Mouse (Mus musculus) spleen, adult 18-20 months (tissue): ENCODE measurements at regions not wholly inside any gene's neighbourhood (a gene's known extent, or its start where the extent isn't known, plus 50 kb on each side); places are given as distances from the start of the nearest gene placed in this dataset.
A peak's percentile ranks its signal among the peaks of the same experiment; 100 is the strongest.
"Not testable (repeated sequence)": the region's sequence is repeated elsewhere in the genome, so short reads cannot be mapped to it uniquely, and the experiment has no call there.

Experiments used
- DNase-seq, 2 experiments: peaks; one replicate each; pipeline ENCODE4 v3.0.0; 2022; ENCODE audit warnings: mixed read lengths in 2 of 2

DNA sequence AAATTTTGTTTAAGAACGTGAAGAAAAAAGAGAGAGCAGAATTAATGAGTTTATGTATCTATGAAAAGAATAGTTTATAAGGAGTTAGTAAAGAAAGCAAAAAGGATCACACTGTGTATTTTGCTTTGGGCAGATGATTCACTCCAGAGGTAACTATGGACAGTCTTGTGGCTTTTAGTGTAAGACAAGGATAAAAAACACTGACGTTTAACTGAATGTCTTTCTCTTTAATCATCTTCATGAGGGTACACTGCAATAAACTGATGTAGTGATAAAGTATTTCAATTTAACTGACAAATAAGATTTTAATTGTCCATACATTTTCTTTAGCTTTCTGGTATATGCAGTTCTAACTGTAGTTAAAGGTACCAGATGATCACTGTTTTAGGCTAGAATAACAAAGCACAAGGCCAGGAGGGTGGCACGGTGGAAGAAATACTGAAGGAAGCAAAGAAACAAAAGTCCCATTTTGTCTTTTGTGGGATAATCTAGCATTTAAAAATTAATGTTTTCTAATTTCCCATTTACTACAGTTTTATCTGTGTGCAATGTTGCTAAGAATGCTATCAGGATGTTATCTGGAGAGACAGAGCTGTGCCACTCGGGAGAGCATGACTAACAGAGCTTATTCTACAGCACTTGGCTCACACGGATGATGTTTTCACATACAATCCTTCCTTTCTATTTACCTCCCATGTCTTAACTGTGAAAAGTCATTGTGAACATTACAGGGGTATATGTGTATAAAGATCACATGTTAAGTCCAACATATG is 232.4 kb upstream of the Tusc1 start:
- DNase-seq = no peak

DNA sequence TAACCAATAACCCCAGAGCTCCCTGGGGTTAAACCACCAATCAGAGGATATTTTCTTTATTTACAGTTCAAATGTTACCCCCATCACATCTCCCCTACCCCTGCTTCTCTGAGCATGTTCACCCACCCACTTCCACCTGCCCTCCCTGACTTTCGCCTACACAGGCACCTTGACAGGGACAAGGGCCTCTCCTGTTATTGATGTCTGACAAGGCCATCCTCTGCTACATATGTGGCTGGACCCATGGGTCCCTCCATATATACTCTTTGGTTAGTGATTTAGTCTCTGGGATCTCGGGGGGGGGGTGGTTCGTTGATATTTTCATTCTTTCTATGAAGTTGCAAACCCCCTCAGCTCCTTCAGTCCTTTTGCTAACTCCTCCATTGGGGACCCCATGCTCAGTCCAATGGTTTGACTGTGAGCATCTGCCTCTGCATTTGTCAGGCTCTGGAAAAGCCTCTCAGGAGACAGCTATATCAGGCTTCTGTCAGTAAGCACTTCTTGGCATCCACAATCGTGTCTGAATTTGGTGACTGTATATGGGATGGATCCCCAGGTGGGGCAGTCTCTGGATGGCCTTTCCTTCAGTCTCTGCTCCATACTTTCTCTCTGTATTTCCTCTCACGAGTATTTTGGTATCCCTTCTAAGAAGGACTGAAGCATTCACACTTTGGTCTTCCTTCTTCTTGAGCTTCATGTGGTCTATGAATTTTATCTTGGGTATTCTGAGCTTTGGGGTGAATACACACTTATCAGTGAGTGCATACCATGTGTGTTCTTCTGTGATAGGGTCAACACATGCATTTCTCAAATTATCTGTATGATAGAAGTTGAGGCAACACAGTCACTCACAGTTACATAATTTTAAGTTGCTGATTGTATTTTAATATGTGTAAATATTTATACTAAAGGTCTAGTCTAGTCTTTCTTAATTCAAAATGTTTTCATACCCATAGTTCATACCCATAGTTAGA is 220.8 kb upstream of the Tusc1 start:
- no peak for DNase-seq

- DNase-seq = not testable (repeated sequence)
Measured at GRCm38 (mm10) chr4:93555181-93555580, 219.9 kb upstream of the Tusc1 start.

DNA sequence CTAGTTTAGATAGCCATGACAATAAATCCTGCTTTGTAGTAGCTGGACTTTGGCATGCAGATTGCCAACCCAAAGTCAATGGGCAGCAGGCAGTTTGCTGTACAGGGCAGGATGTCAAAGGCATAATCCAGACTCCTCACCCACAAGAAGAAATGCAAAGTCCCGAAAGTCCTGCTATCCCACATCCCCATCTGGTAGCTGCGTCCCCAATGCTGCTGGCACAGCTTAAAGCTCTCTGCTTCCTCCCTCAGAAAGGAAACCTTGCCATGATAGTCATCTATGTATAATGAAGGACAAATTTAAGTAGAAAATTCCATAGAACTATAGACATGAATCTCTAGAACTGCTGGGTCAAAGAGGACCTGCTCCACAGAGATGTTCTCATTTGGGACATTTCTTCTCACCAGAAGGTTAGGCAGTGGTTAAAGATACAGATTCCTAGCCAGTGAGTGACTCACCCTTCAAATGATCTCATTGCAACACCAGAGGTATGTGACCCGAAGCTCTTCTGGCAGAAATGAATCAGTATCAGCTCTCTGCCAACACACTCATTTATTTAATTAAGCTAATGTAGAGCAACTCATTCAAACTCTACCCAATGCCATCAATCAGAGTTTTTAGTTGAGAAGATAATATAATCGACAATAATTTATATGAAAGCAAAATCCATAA is 217.3 kb upstream of the Tusc1 start:
- DNase-seq = no peak

- peak in 1 of 2 experiments; percentile 3 for DNase-seq
Measured at GRCm38 (mm10) chr4:93551086-93551485, 215.8 kb upstream of the Tusc1 start.

DNA sequence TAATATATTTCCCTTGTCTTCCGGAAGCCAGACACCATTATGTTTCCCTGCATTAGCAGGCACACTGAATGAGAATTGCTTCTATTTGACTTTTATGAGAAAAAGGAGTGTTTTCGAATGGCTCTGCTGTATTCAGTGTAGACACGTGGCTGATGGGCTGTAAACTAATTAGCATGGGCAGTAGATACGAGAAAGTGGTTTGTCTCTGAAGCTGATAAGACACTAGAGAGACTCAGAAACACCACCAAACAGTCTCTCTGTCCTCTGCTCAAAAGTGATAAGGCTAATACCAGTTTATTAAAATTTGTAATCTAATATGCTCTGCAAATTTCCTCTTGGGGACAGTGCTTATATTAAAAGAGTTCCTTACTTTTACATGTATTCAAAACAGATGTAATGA is 205.3 kb upstream of the Tusc1 start:
- no peak for DNase-seq

- DNase-seq = no peak
Measured at GRCm38 (mm10) chr4:93527382-93527781, 192.1 kb upstream of the Tusc1 start.

DNA sequence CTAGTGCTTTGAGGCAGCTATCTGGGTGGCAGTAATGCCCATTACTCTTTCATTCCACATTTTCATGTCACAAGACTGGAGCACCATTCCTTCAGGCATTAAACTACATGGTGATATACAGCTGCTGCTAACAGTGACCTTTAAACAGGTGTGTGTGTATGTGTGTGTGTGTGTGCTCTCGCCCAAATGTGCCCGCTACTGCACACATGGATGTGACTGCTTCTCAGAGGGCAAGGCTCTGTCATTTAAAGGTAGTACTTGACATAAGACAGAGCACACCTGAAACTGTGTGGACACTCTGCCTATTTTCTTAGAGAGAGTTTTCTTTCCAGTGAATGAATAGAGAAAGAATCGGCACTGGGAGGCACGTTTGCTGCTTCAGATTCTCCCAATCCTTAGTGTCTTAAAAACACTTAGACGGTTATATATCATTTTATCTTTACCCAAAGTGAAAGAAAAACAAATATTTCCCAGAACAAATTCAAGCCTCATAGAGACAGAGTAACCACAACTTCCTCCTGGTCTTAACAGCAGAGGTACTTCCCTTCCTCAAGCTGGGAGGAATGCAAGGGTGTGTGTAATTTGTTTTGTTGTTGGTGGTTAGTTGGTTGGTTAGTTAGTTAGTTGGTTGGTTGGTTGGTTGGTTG is 185.3 kb upstream of the Tusc1 start:
- DNase-seq = no peak

DNA sequence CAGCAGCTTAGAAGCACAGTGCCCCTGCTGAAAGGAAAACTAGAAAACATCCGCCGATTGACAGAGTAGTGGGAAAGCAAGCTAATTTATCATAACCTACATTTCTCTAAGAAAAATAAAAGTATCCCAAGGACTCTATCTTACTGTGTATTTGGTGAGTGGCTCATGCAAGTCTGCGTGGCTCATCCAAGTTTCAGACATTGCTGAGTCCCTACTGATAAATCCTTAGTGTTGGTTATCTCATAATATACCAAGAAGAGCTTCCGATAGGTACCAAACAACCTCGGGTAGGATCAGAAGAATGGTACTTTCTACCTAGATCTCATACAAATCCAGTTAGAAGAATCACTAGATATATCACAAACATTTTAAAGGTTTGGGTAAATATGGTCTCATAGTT is 183.6 kb upstream of the Tusc1 start:
- DNase-seq = no peak

GRCm38 (mm10) chr4:93510771-93511170 is 175.5 kb upstream of the Tusc1 start:
- no peak for DNase-seq

- DNase-seq = no peak
Measured at GRCm38 (mm10) chr4:93496871-93497270, 161.6 kb upstream of the Tusc1 start.

DNA sequence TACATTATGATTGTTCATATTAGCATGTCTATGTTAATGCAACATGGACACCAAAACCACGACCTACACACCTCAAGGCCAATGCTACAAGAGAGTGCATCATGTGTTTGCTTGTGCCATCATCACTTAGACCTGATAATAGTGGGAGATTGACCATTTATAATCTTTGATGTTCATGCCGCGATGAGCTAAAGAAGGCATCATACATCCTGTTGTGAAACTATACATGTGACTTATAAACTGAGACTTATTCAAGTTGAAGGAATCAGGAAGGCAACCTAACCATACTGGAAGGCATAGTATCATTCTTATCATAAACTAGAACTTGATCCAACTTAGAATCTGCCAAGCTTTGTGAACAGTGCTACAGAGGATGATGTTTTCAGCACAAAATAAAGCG is 159.0 kb upstream of the Tusc1 start:
- DNase-seq = no peak

- no peak for DNase-seq
Measured at GRCm38 (mm10) chr4:93493905-93494304, 158.6 kb upstream of the Tusc1 start.

GRCm38 (mm10) chr4:93493326-93493725 is 158.0 kb upstream of the Tusc1 start:
- DNase-seq = no peak

- DNase-seq = no peak
Measured at GRCm38 (mm10) chr4:93488570-93488969, 153.3 kb upstream of the Tusc1 start.

DNA sequence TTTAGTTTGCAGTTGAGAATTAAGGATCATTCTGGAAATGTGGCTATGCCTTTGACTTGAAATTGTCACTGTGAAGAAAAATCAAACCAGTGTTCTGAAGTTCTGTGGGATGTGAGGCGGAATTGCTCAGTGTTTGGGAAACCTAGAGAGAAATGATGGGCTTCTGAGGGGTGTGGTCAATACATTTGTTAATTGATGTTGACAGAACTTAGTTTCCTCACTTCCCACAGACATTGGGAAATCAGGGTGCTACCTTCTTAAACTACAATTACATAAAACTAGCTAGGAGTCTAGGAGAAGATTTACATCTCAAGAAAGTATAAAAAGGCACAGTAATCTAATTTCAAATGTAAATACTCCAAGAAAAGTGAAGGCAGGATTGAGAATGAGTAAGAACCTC is 151.1 kb upstream of the Tusc1 start:
- DNase-seq = no peak

- no peak for DNase-seq
Measured at GRCm38 (mm10) chr4:93481247-93481646, 145.9 kb upstream of the Tusc1 start.

DNA sequence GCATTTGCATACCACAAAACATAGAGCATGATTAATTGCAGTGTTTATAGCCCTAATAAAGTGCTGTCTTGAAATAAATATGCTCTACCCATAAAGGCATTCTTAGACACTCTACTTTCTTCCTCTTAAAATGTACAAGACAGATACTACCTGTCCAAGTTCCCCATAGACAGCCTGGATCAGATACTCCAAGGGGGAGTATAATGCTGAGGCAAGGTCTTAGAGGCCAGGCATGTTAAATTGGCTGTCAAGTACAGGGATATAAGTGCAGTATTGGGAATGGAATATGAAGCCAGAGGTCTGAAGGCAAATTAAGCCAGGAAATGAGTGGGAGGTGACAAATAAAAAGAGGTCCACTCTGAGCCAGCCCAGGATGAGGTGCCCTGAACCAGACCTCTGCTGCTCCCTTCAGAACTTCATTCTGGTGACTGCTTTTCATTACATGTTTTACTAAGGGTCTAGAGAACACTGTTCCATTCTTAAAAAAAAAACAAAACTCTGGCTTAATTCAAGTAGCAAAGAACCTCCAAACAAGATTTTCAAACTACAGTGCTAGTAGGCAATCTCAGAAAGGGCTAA is 142.0 kb upstream of the Tusc1 start:
- DNase-seq = no peak

- no peak for DNase-seq
Measured at GRCm38 (mm10) chr4:93467998-93468397, 132.7 kb upstream of the Tusc1 start.

GRCm38 (mm10) chr4:93467424-93467823 is 132.1 kb upstream of the Tusc1 start:
- DNase-seq = no peak

GRCm38 (mm10) chr4:93451357-93451756 is 116.0 kb upstream of the Tusc1 start:
- no peak for DNase-seq

DNA sequence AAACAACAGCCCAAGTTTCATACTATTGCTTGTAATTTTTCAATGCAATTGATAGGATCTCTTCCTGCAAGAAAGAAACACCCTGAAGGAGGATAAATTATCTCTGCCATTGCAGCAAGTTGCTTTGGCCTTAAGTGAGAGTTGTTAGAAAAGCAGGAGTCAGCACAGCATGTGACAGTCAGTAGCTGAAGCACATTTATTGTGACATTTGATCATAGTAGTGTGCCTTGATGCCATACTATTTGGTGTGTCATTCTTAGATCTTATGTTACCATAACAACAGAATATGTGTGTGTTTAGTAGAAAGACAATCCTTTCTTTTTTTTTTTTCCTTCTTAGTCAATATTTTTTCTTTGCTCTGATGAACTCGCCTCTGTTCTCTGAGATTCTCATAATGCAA is 115.5 kb upstream of the Tusc1 start:
- no peak for DNase-seq
